Mouse (Mus musculus) heart, embryonic 16.5 days (tissue): ENCODE measurements around the gene Rps11. TPM values are rescaled to one million over a fixed set of nuclear protein-coding genes. Genes with fewer than 3 reads are reported as not detected.

Source experiments
- ATAC-seq: fragments of 200-750 bp; cut with Nextera tagmentation; replicated peaks from 2 replicates; pipeline ENCODE4 v1.8.0; 2017; ENCODE audit warnings: moderate number of reproducible peaks; ENCODE audit not compliant: insufficient read depth, low FRiP score; ENCODE audit errors: extremely low read depth
- H3K27ac ChIP-seq: fragments of 300-500 bp; sonication (generic); 2 replicates; pipeline ENCODE4 v1.5.1; 2014; ENCODE audit warnings: mild to moderate bottlenecking, low read length, control low read depth, moderate library complexity
- H3K27me3 ChIP-seq: fragments of 300-500 bp; sonication (generic); 2 replicates; pipeline ENCODE4 v1.6.1; 2014; ENCODE audit warnings: low read length, mixed read lengths; ENCODE audit not compliant: control insufficient read depth, insufficient read depth
- H3K36me3 ChIP-seq: fragments of 300-500 bp; sonication (generic); 2 replicates; pipeline ENCODE4 v1.6.1; 2014; ENCODE audit not compliant: control insufficient read depth, insufficient read depth
- H3K4me1 ChIP-seq: fragments of 300-500 bp; sonication (generic); 2 replicates; pipeline ENCODE4 v1.6.1; 2014; ENCODE audit warnings: low read length, mixed read lengths; ENCODE audit not compliant: control insufficient read depth, insufficient read depth
- H3K4me2 ChIP-seq: fragments of 300-500 bp; sonication (generic); 2 replicates; pipeline ENCODE4 v1.6.1; 2014; ENCODE audit warnings: low read depth, mild to moderate bottlenecking, control low read depth, low read length
- H3K4me3 ChIP-seq: fragments of 300-500 bp; sonication (generic); 2 replicates; pipeline ENCODE4 v1.5.1; 2014; ENCODE audit warnings: mild to moderate bottlenecking, control low read depth, low read length
- H3K9ac ChIP-seq: fragments of 300-500 bp; sonication (generic); 2 replicates; pipeline ENCODE4 v1.6.1; 2014; ENCODE audit warnings: low read length, control low read depth
- H3K9me3 ChIP-seq: fragments of 300-500 bp; sonication (generic); replicated peaks from 2 replicates; pipeline ENCODE4 v1.6.1; 2016; ENCODE audit warnings: low read length; ENCODE audit not compliant: control insufficient read depth
- WGBS: fragments of 180-500 bp; shearing (Covaris S2); extraction: QIAGEN DNeasy Blood & Tissue Kit; methylation state at CpG from one replicate; pipeline ENCODE4 v1.1.7; 2014; 5-methylcytosine and 5-hydroxymethylcytosine counted together
- polyA plus RNA-seq: library from polyadenylated mRNA; unstranded; fragments of >200 nt; fragmentation: Nextera tagmentation; extraction: Ambion mirVana; gene quantifications from 2 replicates; pipeline ENCODE4 v1.2.1, GENCODE M21; 2015

Gene Rps11
- polyA plus RNA-seq, 1 experiment from 2014 or later, result 812 TPM

DNA sequence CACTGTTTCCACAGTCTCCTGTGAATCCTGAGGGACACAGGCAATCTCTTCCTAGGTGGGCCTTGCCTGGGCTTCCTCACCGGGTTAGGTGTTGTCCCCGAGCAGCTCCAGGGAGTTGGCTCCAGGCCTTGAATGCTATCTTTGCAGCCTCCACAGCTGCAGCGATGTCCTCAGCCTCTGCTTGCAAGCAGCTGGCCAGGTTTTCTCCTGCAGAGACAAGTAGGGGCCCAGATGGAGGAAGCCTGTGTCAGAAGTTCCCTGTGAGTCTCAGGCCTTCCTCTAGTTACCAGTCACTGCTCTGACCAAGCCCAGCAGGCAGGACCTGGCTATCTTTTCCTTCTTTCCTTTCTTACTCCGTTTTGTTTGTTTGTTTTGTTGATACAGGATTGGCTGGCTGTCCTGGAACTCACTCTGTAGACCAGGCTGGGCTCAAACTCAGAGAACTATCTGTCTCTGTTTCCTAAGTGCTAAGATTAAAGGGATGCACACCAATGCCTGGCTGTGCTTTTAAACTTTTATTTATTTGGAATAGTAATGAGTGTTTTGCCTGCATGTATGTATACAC is 24.4 kb upstream of the Rps11 start:
- Histone ChIP-seq H3K4me3 (no peak overlapping the region), H3K9me3 (no peaks in the 10 kb centered on the region), H3K4me2 (no peak overlapping the region), H3K4me1 (peaks cover 4% of the 10 kb centered on the region), H3K9ac (no peak overlapping the region), H3K27ac (0 out of 2 replicates have a peak overlapping the region, but pooled peaks have one; percentile 20), H3K27me3 (no peaks in the 10 kb centered on the region), H3K36me3 (no peaks in the 10 kb centered on the region)
- ATAC-seq, result no peak
- 44% methylated on average over 4 of the region's 4 CpGs for WGBS

GRCm38 (mm10) chr7:45147899-45148298 is 23.7 kb upstream of the Rps11 start:
- Histone ChIP-seq H3K9ac (no peak overlapping the region), H3K36me3 (no peaks in the 10 kb centered on the region), H3K27ac (no peak overlapping the region), H3K4me2 (no peak overlapping the region), H3K4me3 (no peak overlapping the region), H3K4me1 (no peaks in the 10 kb centered on the region), H3K27me3 (no peaks in the 10 kb centered on the region), H3K9me3 (no peaks in the 10 kb centered on the region)
- 75% methylated on average over 11 of the region's 11 CpGs for WGBS
- ATAC-seq, result no peak

- Histone ChIP-seq H3K4me3 (no peak overlapping the region), H3K27me3 (no peaks in the 10 kb centered on the region), H3K27ac (no peak overlapping the region), H3K4me1 (no peaks in the 10 kb centered on the region), H3K9ac (no peak overlapping the region), H3K9me3 (no peaks in the 10 kb centered on the region), H3K4me2 (no peak overlapping the region), H3K36me3 (no peaks in the 10 kb centered on the region)
- WGBS, result 79% methylated on average over 11 of the region's 11 CpGs
- ATAC-seq, result no peak
These were observed 23.0 kb upstream of the Rps11 start for GRCm38 (mm10) chr7:45147267-45147666.

GRCm38 (mm10) chr7:45145460-45145859 is 21.2 kb upstream of the Rps11 start:
- Histone ChIP-seq H3K27ac (no peak overlapping the region), H3K9ac (no peak overlapping the region), H3K36me3 (no peaks in the 10 kb centered on the region), H3K9me3 (no peaks in the 10 kb centered on the region), H3K27me3 (no peaks in the 10 kb centered on the region), H3K4me3 (no peak overlapping the region), H3K4me2 (no peak overlapping the region), H3K4me1 (no peaks in the 10 kb centered on the region)
- 90% methylated on average over 8 of the region's 8 CpGs for WGBS
- ATAC-seq, result no peak

GRCm38 (mm10) chr7:45144368-45145174 is 20.3 kb upstream of the Rps11 start:
- no peak overlapping the region for H3K27ac ChIP-seq
- H3K4me2 ChIP-seq, result no peak overlapping the region
- H3K27me3 ChIP-seq, result no peaks in the 10 kb centered on the region
- H3K9me3 ChIP-seq, result no peaks in the 10 kb centered on the region
- ATAC-seq, result no peak
- peaks cover 1% of the 10 kb centered on the region; the same call in 1 of the 2 replicates for H3K4me1 ChIP-seq
- H3K4me3 ChIP-seq, result no peak overlapping the region
- 84% methylated on average over 13 of the region's 13 CpGs for WGBS
- H3K9ac ChIP-seq, result no peak overlapping the region
- H3K36me3 ChIP-seq, result no peaks in the 10 kb centered on the region

DNA sequence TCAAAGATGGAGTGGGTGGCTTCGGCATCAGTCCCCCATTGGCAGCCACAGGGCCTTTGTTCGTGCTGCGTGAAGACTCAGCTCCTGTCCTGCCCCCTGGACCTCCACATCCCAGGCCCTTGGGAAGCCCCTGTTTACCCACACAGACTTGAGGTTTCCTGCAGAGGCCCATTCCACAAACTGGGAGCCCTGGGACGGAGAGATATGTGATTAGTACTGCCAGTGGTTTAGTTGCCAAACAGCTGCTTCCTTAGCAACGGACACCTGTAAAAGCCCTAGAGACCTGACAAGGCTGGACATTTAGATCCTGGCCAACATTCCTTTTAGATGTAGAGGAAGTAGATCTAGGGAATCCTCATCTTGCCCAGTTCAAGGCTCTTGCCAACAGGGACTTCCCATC is 17.7 kb upstream of the Rps11 start:
- 86% methylated on average over 5 of the region's 5 CpGs for WGBS
- H3K4me3 ChIP-seq, result no peak overlapping the region
- no peaks in the 10 kb centered on the region for H3K36me3 ChIP-seq
- peak overlapping the region; percentile 19; the same call in 1 of the 2 replicates for H3K27ac ChIP-seq
- H3K9ac ChIP-seq, result no peak overlapping the region
- no peak for ATAC-seq
- peaks cover 7% of the 10 kb centered on the region; the same call in 1 of the 2 replicates for H3K4me1 ChIP-seq
- H3K27me3 ChIP-seq, result no peaks in the 10 kb centered on the region
- H3K9me3 ChIP-seq, result no peaks in the 10 kb centered on the region
- no peak overlapping the region for H3K4me2 ChIP-seq

DNA sequence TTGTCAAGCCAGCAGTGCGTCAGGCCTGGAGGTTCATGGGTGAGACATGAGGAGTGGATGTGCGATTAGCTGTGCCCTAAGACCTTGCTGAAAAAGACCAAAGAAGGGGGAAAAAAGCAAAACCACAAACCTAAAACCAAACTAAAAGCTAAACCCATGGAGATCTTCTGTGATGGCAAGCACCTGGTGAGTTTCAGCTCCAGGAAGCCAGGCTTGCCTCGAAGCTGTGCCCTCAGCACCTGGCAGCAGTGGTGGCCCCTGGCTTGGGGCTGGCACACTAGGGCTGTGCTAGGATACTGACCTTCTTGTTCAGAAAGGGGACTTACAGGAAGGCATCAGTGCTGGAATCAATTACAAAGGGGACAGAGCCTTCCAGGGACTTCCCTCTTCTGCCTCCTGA is 17.1 kb upstream of the Rps11 start:
- no peaks in the 10 kb centered on the region for H3K9me3 ChIP-seq
- no peak overlapping the region for H3K4me3 ChIP-seq
- H3K27me3 ChIP-seq, result no peaks in the 10 kb centered on the region
- peaks cover 7% of the 10 kb centered on the region; the same call in 1 of the 2 replicates for H3K4me1 ChIP-seq
- no peak overlapping the region for H3K27ac ChIP-seq
- WGBS, result 81% methylated on average over 3 of the region's 3 CpGs
- H3K4me2 ChIP-seq, result no peak overlapping the region
- H3K9ac ChIP-seq, result no peak overlapping the region
- H3K36me3 ChIP-seq, result no peaks in the 10 kb centered on the region
- ATAC-seq, result no peak

GRCm38 (mm10) chr7:45139904-45140723 is 15.9 kb upstream of the Rps11 start:
- Histone ChIP-seq H3K4me1 (peaks cover 10% of the 10 kb centered on the region; the same call in 1 of the 2 replicates), H3K27me3 (no peaks in the 10 kb centered on the region), H3K4me3 (no peak overlapping the region), H3K36me3 (no peaks in the 10 kb centered on the region), H3K9ac (no peak overlapping the region), H3K9me3 (no peaks in the 10 kb centered on the region), H3K27ac (no peak overlapping the region), H3K4me2 (no peak overlapping the region)
- WGBS, result 64% methylated on average over 8 of the region's 8 CpGs
- no peak for ATAC-seq

- H3K27me3 ChIP-seq, result no peaks in the 10 kb centered on the region
- no peak overlapping the region for H3K9ac ChIP-seq
- H3K27ac ChIP-seq, result no peak overlapping the region
- no peaks in the 10 kb centered on the region for H3K36me3 ChIP-seq
- 82% methylated on average over 1 of the region's 1 CpGs for WGBS
- peaks cover 14% of the 10 kb centered on the region; the same call in 1 of the 2 replicates for H3K4me1 ChIP-seq
- no peak overlapping the region for H3K4me3 ChIP-seq
- ATAC-seq, result no peak
- H3K9me3 ChIP-seq, result no peaks in the 10 kb centered on the region
- H3K4me2 ChIP-seq, result no peak overlapping the region
These were observed 14.2 kb upstream of the Rps11 start for GRCm38 (mm10) chr7:45138403-45138802.
